Mouse (Mus musculus) brain, embryonic 18.5 days (tissue): ENCODE measurements around the gene Baz1a.
"Not testable (repeated sequence)": the region's sequence is repeated elsewhere in the genome, so short reads cannot be mapped to it uniquely, and the experiment has no call there.

ENCODE experiments used
- DNase-seq: peaks from one replicate; pipeline ENCODE4 v3.0.0-alpha.2; 2012; ENCODE audit warnings: low read depth, low spot score

Baz1a gene

DNA sequence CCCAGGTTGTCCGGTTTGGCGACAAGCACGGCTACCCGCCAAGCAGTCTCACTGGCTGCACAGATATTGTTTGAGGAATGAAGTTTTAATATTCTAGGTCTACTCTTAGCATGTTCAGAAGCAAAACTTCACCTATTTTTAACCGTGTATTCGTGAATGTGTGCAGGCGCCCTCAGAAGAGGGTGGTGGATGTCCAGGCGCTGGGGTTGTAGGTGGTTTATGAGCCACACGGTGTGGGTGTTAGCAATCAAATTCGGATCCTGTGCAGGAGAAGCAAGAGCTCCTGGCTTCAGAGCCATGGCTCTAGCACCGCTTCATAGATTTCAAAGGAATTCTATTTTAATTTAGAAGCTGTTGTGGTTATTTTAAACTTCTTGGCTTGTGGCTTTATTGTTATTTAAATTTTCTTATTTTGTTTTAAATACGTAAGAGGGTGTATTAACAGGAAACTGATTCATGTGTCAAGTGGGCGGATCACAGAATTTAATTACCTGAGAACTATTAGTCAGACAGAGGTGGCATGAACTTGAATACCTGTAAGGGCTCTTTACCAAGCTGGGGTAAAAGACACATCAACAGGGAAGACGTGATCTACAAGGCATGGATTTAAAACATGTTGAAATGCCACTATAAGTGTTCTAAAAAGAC, 6.7 kb downstream of the Baz1a start:
- no peak for DNase-seq

DNA sequence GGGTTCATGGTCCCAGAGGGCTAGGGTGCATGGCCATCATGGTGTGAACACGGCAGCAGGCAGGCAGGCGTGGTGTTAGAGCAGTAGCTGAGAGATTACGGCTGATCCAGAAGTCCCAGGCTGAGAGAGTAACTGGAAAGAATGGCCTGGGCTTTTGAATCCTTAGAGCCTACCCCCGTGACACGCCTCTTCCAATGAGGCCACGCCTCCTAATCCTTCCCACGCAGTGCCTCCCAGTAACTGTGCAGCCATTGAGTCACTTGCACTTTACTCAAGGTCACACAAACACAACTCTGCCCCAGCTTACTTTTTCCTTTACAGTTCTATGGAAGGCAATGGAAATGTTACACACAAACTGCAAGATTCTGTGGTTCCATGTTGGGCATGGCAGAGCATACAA, 8.1 kb downstream of the Baz1a start:
- DNase-seq = no peak

DNA sequence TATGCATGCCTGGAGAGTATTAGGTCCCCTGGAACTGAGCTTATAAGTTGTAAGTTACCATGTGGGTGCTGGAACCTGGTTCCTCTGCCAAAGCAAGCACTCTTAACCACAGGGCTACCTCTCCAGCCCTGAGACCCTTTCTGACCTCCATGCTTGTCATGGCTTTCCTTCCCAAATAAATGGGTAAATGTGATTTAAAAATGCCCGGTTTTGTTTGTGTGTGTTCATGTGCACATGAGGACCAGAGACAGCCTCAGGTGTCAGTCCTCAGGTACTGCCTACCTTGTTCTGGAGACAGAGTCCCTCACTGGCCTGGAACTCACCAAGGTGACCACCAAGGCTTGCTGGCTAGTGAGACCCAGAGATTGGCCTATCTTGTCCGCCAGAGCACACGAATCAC, 9.8 kb downstream of the Baz1a start:
- DNase-seq = no peak

DNA sequence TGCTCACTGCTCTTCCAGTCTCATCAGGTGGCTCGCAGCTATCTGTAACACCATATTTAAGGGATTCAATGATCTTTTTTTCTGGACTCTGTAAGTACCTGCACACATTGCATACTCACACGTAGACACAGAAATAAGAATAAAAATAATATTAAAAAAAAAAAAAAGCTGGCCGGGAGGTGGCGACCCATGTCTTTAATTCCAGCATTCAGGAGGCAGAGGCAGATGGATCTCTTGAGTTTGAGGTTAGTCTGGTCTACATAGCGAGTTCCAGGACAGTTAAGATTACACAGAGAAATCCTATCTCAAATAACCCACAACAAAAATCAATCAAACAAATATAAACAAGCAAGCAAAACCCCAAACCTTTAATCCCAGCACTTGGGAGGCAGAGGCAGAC, 10.3 kb downstream of the Baz1a start:
- DNase-seq = no peak

DNA sequence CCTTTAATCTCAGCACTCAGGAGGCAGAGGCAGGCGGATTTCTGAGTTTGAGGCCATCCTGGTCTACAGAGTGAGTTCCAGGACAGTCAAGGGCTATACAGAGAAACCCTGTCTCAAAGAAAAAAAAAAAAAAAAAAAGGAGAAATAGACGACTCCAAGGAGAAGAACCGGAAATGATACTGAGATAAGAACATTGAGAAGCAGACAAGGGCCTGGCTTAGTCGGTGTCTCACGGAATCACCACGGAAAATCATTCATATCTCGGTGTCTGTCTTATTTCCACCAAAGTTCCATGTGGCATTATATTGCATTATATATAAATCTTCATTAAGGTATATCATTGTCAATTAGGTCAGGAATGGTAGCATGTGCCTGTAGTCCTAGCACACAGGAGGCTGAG, 11.6 kb downstream of the Baz1a start:
- DNase-seq = not testable (repeated sequence)

DNA sequence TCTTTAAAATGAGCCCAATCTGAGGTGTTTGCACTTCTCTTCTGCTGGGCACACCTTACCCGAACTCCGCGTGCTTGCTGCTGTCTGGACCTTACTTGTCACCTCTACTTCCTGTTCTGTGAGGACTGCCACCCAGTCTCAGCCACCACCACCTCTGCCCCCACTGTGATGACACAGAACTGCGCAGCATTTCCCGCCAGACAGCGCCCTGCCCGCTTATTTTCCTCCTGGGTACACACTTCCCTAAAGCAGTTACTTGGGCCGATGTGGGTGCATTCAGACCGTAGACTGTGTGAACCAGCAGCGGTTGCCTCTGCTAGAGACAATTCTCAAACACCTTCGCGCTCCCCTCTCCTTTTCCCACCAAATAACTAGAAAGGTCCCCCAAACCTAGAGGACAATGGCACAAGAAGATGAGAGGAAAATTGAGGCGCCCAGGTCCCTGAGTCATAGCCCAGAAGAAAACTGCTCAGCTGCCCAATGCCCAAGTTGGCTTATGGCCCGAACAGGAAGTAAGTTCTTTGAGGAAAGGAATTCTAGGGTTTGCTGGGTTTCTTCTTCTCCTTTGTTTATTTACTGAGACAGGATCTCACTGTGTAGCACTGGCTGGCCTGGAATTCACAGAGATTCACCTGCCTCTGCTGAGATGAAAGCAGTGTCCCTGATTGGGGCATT, 15.0 kb downstream of the Baz1a start:
- DNase-seq = no peak

DNA sequence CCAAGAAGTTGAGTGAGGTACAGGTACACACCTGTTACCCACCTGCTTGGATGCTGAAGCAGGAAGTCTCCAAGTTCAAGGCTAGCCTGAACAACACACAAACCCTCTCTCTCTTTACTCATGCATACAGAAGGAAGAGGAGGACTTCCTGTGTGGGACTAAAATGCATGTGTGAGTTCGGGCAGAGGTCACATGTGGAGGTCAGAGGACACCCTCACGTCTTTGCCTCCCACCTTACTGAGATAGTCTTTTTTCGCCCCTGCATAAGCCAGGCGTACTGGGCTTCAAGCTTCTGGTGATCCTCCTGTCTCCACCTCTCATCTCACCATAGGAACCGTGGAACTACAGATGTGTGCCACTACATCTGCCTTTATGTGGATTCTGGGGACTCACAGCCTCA, 15.7 kb downstream of the Baz1a start:
- DNase-seq = no peak

DNA sequence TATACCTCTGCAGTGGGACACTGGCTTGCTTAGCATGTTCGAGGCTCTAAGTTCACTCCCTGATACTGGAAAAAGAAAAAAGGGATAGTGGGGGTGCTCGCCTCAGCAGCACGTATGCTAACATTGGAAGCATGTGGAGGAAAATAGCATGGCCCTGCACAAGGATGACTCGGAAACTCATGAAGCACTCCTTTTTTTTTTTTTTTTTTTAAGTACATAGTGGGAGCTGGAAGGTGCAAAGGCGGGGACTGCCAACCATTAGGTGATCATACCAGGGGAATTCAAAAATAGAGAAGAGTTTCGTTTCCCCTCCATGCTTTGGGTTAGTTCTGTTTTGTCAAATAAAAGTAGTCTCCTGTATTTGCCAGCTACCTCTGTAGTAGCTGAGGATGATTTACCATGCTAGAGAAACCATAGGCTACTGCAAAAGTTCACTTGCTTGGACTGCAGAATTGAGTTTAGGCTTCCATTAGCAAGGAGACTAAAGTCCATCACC, 17.1 kb downstream of the Baz1a start:
- DNase-seq = no peak

DNA sequence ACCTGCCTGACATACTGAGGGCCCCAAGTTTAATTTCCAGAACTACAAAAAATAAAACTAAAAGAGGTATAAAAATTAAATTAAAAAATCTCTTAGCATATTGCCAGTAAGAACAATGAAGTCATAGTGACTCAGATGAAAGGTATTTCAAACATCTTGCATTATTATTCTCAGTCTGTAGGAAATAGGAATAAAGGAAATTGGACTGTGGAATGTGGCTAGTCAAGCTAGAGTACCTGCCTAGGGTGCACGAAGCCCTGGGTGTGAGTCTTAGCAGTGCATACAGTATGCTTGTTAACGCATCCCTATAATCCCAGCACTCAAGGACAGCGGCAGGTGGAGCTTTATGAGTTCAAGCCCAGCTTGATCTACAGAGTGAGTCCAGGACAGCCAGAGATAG, 18.2 kb downstream of the Baz1a start:
- no peak for DNase-seq

DNA sequence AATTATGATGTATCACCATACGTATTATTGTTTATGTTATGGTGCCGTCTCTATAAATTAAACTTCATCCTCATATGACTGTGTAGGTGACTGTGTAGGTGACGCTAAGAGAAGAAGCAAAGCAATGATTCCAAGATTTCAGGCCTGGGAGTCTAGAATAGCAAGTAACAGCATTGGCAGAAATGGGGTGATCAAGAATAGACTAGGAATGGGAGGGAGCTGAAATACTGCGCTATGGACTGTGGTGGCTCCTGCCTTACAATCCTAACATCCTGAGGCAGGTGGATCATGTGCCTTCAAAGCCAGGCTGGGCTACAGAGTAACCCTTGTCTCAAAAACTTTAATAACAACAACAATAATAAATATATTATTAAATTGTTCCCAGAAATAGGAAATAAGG, 19.7 kb downstream of the Baz1a start:
- DNase-seq = no peak

DNA sequence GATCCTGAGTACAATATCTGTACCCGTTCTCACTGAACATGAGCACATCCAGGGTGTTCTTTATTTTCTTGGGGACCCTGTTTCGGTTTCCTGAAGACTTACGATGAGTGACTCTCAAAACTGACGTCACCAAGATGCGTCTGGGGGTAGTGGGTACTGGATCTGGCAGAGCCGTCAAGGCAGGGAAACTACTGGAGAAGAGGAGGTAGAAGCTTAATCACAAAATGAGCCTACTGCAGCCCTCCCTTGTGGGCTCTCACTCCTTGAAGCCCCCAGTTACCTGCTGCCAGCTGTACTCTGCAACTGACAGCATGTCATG, 20.1 kb downstream of the Baz1a start:
- no peak for DNase-seq

DNA sequence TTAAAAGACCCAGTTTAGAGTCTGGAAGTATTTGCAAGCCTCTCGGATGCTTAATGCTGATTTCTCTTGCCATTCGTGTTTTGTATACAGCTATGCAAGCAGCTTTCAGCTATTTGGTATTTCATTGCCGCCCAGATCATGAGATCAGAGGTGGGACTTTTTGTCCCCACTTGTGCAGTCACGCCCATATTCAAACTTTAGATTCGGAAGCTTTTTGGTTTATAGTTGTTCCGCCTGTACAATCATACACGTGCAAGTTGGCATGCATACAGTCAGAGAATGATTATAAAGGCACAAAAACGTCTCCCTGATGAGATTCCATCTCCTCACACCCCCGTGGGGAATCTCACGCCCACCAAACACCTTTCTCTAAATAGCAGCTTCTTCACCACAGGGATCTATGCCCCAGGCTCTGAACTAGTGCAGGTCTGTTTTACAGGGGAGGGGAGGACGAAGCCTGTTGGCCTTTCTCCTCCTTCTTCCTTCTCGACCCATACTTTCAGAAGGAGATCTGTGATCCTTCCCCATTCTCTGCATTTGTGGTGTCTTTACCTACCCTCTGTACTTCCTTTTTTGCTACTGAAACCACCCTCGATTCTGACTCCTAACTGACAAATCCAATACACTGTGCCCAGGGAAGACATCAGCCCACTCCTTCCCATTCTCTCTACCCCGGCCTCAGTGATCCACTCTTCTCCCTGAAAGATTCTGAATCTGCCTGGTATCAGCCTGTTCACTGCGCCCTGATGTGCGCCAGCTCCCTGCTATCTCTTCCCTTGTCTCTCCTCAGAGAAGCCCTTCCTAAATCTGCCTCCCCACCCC, 20.7 kb downstream of the Baz1a start:
- no peak for DNase-seq

DNA sequence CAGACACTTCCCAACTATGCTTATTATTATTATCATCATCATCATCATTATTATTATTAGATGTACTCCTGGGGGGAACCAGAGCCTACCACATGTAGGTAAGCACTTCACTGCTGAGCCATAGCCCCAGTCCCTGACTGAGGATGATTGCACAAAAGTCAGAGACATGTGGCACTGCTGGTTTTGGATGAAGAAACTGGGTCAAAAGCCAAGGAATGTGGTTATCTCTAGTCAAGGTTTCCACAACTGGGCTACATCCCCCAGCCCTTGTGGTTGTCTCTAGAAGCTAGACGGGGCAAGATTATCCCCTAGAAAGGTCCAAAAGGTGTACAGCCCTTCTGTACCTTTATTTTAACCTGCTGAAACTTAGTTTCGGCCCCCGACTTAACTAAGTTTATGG, 21.3 kb downstream of the Baz1a start:
- DNase-seq = no peak

DNA sequence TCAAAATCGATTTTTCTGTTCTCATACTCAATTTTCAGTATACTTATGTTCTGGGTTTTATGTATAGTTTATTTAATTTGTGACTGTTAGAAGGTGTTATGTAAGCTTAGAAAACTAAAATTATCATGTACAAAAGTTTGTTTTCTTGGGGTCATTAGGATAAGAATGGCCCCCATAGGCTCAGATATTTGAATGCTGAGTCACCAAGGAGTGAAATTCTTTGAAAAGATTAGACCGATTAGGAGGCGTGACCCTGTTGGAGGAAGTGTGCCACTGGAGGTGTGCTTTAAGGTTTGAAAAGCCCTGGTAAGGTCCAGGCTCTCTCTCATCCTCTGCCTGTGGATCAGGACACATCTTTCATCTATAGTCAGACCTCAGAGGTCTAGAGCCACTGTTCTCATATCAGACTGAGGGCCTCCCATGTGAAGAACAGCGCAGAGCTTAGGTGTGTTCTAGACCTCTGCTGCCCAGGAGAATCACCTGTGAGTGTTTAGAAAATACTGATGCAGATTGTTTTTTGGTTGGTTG, 25.8 kb downstream of the Baz1a start:
- DNase-seq = no peak

DNA sequence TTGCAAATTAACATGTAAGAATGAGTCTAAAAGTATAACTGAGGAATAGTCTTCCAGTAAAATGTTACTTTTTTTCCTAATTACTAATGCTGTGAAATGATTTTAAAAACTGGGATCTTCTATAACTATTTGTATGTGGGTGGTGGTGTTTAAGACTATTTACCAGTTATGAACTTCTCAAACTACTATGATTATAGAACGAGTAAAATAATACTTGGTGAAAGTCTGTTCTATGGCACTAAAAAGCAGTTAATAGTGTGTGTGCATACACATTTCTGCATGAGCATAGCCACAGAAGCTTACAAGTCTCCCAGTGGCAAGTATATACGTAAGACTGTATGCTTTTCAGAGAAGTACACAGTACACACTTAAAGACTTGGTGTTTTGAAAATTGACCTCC, 27.0 kb downstream of the Baz1a start:
- DNase-seq = no peak

DNA sequence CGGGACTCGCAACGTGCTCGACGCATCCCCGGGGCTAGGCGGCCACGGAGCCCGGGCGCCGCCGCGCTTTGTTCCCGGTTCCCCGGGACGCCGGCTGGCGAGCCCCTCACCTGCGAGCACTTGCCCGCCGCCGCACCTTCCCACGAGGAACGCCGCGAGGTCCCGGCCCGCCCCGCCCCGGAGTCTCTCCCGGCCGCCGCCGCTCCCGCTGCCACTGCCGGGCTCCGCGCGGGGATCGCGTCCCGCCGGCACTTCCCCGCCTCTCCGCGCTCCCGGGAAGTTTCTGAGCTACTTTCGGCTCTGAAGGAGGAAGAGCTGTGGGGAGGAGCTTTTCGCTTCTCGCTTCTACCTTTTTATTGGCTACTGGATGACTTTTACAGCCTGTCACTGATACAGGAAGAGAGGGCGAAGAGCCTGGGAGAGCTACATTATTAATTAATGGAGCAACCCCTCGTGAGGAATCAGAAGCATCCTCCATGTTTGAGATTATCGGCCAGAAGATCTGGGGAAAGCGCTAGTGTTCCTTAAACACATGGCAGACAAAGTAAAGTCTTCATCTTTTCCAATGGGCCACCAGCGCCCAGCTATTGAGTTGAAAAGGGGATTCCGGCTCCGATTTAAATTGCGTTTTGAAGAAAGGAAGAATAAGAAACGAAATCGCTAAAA, 28.0 kb downstream of the Baz1a start, which contains the start of gene Gm20403:
Gene Gm20403, minus strand, starts transcription at position 478 of the 666 bp plus-strand sequence.
- DNase-seq = no peak

DNA sequence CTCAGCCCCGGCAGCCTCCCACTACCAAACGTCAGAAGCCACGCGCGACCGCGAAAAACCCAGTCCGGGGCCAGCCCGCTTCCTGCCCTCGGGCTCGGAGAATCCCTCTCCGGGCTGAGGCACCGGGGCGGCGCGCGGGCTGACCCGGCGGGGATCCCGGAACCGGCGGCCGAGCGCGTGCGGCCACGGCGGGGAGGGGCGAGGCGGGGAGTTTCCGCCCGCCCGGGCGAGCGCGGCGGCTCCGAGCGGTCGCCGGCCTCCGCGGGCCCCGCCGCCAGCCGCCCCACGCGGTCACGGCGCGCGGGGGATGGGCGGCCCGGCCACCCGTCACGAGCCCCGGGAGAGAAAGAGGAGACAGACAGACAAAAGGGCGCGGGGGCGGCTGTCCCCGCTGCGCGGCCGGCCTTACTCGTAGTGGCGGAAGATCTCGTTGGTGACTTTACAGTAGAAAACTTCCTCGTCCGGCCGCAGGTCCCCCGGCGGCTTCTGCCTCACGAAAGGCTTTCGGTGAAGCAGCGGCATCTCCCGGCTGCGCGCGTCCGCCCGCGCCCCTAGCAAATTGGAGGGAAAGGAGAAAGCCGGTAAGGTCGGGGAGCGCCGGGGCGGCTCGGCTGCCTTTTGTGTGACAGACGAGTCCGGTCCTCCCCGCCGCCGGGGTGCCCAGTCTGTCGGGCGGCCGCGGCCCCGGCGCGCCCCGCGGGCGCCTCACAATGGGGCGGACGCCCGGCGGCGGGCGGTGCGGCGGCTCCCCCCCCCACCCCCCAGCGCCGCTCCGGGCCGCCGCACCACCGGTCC, 28.7 kb downstream of the Baz1a start:
- DNase-seq = no peak

DNA sequence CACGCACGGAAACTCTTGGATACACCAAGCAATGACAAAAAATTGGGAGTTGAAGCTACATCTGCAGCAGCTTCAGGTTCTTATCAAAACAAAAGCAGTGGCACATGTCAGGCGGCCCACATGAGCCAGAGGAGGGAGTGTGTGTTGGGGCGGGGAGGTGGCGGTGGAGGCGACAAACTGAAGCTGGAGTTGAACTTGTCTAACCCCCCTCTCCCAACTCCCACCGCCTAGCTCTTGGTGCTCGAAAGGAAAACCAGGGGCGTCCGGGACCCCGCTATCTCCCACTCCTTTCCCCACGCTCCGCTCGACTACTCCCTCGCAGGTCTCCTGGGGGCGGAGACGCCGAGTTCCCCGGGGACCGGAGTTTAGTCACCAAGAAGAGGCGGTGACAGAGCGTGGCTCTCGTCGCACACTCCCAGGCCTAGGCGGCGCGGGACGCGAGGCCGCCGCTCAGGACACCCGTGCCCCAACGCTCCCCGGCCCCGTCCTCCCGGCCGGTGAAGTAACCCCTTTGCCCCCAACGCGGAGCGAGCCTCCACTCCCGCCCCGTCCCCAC, 29.4 kb downstream of the Baz1a start:
- no peak for DNase-seq

DNA sequence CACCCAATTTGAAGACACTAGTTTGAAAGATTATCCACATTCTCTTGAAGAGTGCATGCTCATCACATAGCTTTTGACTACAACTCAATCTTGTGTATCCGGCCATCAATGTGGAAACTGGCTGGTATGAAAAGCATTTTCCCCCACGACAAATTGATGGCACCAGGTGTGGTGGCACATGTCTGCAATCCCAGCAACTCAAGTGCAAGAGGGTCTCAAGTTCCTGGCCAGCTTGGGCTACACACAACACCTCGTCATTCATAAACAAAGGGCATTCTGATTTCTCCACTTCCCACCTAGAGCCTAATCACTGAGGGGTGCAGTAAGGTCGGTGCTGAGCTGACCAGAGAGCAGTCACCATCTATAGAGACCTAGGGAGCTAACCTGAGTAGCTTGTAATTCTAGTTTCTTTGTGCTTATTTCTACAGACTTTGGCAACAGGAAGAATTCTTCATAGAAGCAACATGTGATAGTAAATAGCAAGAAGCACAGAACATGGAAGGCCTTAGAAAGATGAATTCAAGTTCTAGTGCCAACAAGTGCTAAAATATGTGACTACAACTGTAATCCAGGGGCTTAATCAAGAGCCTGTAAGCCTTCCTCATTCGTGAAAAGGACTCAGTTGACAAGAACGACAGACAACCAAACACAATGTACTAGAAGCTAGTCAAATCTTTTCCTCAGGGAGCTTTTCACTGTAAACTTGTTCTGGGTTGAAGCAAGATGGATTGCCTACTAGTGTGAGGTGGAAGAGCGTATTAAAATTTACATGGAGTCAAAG, 31.0 kb downstream of the Baz1a start:
- no peak for DNase-seq

DNA sequence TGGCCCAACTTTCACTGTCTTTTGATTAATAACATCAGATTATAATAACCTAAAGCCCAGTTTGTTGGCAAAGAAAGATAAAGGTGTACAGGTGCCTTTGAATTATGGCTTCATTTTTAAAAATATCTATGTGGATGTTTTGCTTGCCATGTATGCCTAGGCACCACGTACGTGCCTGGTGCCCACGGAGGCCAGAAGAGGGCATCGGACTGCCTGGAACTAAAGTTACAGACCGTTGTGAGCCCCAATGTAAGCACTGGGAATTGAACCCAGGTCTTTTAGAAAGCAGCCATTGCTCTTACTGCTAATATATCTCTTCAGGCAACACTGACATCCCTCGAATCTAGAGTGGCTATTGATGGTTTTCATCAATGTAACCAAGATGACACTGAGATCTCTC, 32.2 kb downstream of the Baz1a start:
- DNase-seq = no peak
